Mouse (Mus musculus): ENCODE data around the gene Calhm6. TPM values are rescaled to one million over a fixed set of nuclear protein-coding genes. Genes with fewer than 3 reads are reported as not detected.

Calhm6 gene
- total RNA-seq, 2 experiments from 2014 or later: 0.33 TPM; not detected in 1

GRCm38 (mm10) chr10:34096418-34096883 lies 31.3 kb downstream of the Calhm6 start, which contains the start of gene Calhm5:
Gene Calhm5 (minus strand): TSS chr10:34096519.
- peak; percentile 65 for DNase-seq

GRCm38 (mm10) chr10:34095964-34096363 lies 31.8 kb downstream of the Calhm6 start:
- DNase-seq: no peak

- no peak for DNase-seq
Measured at GRCm38 (mm10) chr10:34095147-34095546, 32.6 kb downstream of the Calhm6 start.

GRCm38 (mm10) chr10:34091888-34092287 lies 35.9 kb downstream of the Calhm6 start:
- DNase-seq: no peak

GRCm38 (mm10) chr10:34090481-34090880 lies 37.3 kb downstream of the Calhm6 start:
- DNase-seq: no peak

- no peak for DNase-seq
Measured at GRCm38 (mm10) chr10:34089517-34089916, 38.3 kb downstream of the Calhm6 start.

- no peak for DNase-seq
Measured at GRCm38 (mm10) chr10:34088515-34088914, 39.3 kb downstream of the Calhm6 start.

GRCm38 (mm10) chr10:34086514-34086913 lies 41.3 kb downstream of the Calhm6 start:
- DNase-seq: no peak

Other genes with a start within 250 kb of the Calhm6 start
- not detected for gene Rsph4a, start 222.9 kb downstream of the Calhm6 start, total RNA-seq (2021)
- 10 to 100 TPM in 1 of 2 experiments, 1 to 10 TPM in 1; 9.6 to 12.0 TPM for gene Zup1, start 176.7 kb downstream of the Calhm6 start, total RNA-seq (2021)
- gene Rwdd1, start 108.4 kb downstream of the Calhm6 start, total RNA-seq (2021): 100 to 1,000 TPM; 112 to 119 TPM
- not detected for gene Trappc3l, start 90.4 kb downstream of the Calhm6 start, total RNA-seq (2021)
- gene Calhm4, start 83.7 kb downstream of the Calhm6 start, total RNA-seq (2021): not detected
- gene Calhm5, start 31.5 kb downstream of the Calhm6 start, total RNA-seq (2021): 1 to 10 TPM; 1.4 to 1.6 TPM
- gene Dse, start 79.7 kb upstream of the Calhm6 start, total RNA-seq (2021): 10 to 100 TPM; 10.3 to 10.6 TPM
- 10 to 100 TPM; 48.3 to 50.0 TPM for gene Tspyl1, start 154.2 kb upstream of the Calhm6 start, total RNA-seq (2021)
- 10 to 100 TPM; 17.7 to 18.9 TPM for gene Tspyl4, start 169.5 kb upstream of the Calhm6 start, total RNA-seq (2021)